Mouse (Mus musculus) bone marrow, adult 2 months (tissue): Measurements from ENCODE around the gene Rabif.

ENCODE experiments used
- CTCF ChIP-seq: fragments of 200-500 bp; IDR thresholded peaks from 2 replicates; pipeline ENCODE4 v1.5.1; 2011; ENCODE audit warnings: low read length, control low read depth; ENCODE audit not compliant: control insufficient read depth, insufficient read depth
- POLR2A ChIP-seq: fragments of 200-500 bp; IDR thresholded peaks from 2 replicates; pipeline ENCODE4 v1.6.1; 2011; ENCODE audit warnings: low read depth, mild to moderate bottlenecking, control low read depth, low read length, borderline replicate concordance; ENCODE audit not compliant: control insufficient read depth

DNA sequence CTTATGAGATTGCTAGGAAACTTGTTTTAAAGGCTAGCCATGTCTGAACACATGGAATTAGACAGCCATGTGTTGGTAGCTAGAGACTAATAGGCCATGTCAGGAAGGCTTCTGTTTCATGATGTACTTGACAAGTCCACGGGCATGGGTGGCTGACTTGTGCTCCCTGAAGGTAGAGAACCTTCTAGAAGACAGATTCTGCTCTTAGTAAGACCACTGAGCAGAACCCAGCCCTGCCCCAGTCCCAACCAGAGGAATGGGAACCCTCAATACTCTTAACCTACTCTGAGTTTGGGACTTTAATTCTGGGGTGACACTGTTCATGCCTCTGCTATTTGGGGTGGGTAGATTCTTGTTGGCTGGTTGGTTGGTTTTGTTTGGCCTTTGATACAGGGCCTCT, 30.6 kb downstream of the Rabif start:
- TF ChIP-seq CTCF (no peak), POLR2A (no peak)
